Mouse (Mus musculus): ENCODE data around the gene Pacs1.

GRCm38 (mm10) chr19:5097521-5098362 lies 175.2 kb downstream of the Pacs1 start:
- TF ChIP-seq CTCF (IDR thresholded peaks at IDR 0.05; ENCODE audit: borderline replicate concordance, insufficient read depth, low read length): no peak
- TF ChIP-seq POLR2A (IDR thresholded peaks at IDR 0.05; ENCODE audit: low read depth, low read length): no peak

Data from embryonic fibroblast, embryonic 13.5 days (primary cell).